Mouse (Mus musculus) bone marrow macrophage, adult 2 months (primary cell): ENCODE measurements around the gene Trdmt1. TPM values are rescaled to one million over a fixed set of nuclear protein-coding genes. Genes with fewer than 3 reads are reported as not detected.

Source experiments
- H3K27ac ChIP-seq: 2 replicates; pipeline ENCODE4 v1.5.1; 2012; ENCODE audit warnings: low read depth, low read length; ENCODE audit not compliant: insufficient read depth
- H3K4me1 ChIP-seq: 2 replicates; pipeline ENCODE4 v1.6.1; 2012; ENCODE audit warnings: low read length; ENCODE audit not compliant: control insufficient read depth, insufficient read depth
- H3K4me3 ChIP-seq: 2 replicates; pipeline ENCODE4 v1.5.1; 2012; ENCODE audit warnings: mild to moderate bottlenecking, low read length, moderate library complexity; ENCODE audit not compliant: insufficient read depth
- CTCF ChIP-seq: IDR thresholded peaks from 2 replicates; pipeline ENCODE4 v1.5.1; 2012; ENCODE audit warnings: low read depth, mild to moderate bottlenecking, low read length, moderate library complexity
- POLR2A ChIP-seq: IDR thresholded peaks from 2 replicates; pipeline ENCODE4 v1.6.1; 2012; ENCODE audit warnings: mild to moderate bottlenecking, low read depth, low read length, borderline replicate concordance
- polyA plus RNA-seq: library from polyadenylated mRNA; stranded (reverse); fragments of >200 nt; gene quantifications from 2 replicates; pipeline ENCODE4 v1.2.4, GENCODE M21; 2012; ENCODE audit not compliant: missing spikeins, insufficient read depth, insufficient read length

Gene Trdmt1
- polyA plus RNA-seq, 1 experiment, result 6.9 TPM

DNA sequence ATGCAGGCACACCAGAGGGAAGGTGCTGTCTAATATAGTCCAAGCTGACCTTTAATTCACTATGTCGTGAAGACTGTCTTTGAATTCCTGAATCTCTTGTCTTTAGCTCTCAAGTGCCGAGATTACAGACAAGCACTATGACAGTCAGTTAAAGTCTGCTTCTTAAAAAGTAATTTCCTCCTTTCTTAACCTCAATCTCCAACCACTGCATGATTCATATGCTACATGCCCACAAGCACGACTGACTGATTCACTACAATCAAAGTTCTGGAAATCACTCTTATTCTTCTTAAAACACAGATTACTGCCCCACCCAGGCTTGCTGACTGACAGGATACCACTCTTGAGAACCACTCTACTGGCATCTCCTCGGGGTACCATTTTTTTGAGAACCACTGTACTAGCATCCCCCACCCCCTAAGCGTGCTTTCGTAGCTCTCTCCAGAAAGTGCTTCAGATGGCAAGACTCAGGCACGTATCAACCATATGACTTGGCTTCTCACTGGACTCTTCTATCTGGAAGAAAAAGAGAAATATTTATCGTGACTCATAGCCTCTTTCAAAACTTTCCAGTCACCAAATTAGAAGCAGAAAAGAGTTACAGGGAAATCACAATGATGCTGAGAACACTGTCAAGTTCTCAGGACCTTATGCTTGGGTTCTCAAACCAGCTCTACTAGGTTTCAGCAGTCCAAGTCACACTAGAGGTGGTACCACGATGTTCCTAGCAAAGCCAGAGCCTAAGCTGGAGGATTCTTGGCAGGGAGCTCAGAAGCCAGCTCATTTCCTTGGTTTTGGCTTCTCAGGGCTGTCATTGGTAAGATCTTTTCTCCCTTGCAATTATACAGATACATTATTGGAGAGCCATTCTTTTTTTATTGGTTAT, 12.9 kb upstream of the Trdmt1 start:
- H3K4me3 ChIP-seq, result peak overlapping the region; percentile 41
- TF ChIP-seq CTCF, result no peak
- no peak for TF ChIP-seq POLR2A
- H3K27ac ChIP-seq, result peak overlapping the region; percentile 67
- peaks cover 32% of the 10 kb centered on the region for H3K4me1 ChIP-seq

DNA sequence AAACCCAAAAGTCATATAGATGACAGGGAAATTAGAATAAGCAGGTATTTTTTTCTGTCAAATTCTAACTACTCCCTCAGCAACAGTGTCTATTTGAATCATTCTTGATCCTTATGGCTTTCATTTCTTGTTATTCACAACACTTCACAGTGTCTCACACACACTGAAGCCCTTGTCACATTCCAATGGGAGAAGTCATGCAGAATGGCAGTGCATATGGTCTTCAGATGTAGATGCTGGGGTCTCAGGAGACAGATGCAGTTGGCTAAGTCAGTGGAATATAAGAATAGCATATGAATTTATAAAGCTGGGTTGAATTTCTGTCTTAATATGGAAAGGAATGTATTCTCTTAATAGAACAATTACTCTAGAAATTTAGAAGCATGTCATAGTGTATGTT, 11.8 kb upstream of the Trdmt1 start:
- Histone ChIP-seq H3K27ac (no peak overlapping the region), H3K4me1 (peaks cover 25% of the 10 kb centered on the region), H3K4me3 (no peak overlapping the region)
- no peak for TF ChIP-seq POLR2A
- TF ChIP-seq CTCF, result no peak

DNA sequence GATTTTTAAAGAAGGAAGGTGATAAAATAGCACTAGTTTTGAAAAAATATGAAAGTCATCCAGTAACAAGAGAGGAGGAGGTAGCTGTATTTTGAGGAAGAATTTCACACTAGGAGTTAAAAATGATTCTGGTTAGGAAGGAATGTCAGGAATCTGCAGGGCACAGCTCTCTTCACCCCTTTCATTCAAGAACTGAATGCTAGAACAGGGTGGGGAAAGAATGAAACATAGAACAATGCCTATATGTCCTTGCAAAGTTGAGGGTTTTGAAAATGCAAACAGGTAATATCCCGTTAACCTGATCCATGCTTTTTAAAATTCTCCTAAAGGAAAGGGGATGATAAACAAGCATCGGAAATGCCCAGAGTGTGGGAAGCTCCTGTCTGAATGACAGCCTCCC, 9.5 kb upstream of the Trdmt1 start:
- no peak overlapping the region for H3K4me3 ChIP-seq
- TF ChIP-seq POLR2A, result no peak
- peaks cover 11% of the 10 kb centered on the region for H3K4me1 ChIP-seq
- H3K27ac ChIP-seq, result no peak overlapping the region

DNA sequence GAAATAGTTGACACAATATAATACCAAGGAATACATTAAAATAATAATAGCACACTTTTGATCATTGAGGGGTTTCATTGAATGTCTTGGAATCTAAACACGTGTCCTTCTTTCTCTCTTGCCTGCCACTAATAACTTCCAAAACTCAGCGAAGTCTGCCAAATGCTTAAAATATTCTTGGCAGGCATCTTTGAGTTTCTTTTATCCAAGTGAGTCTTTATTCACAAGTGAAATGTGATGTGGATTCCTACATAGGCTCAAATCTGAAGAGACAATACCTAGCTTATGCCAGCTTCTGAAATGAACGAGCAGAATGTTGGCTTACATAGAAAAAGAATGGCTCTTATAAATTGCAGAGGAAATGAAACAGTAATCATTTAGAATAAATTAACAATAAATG, 4.3 kb upstream of the Trdmt1 start:
- Histone ChIP-seq H3K4me1 (peaks cover 3% of the 10 kb centered on the region), H3K27ac (no peak overlapping the region), H3K4me3 (no peak overlapping the region)
- TF ChIP-seq CTCF (no peak), POLR2A (no peak)

DNA sequence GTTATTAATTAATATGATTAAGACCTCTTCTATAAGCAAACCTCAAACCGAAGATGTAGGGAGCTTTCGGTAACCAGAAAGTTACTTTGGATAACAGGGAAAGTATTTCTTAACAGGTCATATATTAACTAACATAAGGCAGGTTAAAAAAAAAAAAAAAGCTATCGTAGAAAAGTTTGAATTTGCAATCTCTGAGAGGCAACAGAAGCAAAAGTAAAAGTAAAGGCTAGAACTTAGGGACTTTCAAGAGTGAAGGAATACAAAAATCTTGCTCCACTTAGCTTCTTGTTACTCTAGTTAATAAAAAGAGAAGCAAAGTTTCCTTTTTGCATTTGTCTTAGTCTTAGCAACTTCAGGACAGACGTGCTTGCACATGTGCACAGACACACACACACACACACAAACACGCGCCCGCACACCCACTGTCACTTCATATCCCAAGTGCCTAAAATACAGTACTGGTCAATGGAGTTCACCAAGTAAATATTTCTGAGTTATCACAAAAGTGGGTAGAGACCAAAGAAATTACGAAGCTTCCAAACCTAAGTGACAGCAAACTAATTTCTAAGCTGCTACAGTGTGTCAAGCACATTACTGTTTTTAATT, 846 bp downstream of the Trdmt1 start:
- Histone ChIP-seq H3K4me3 (peak overlapping the region; percentile 95), H3K27ac (peak overlapping the region; percentile 98), H3K4me1 (peaks cover 17% of the 10 kb centered on the region)
- no peak for TF ChIP-seq POLR2A
- no peak for TF ChIP-seq CTCF

- TF ChIP-seq CTCF, result no peak
- Histone ChIP-seq H3K27ac (peak overlapping the region; percentile 54), H3K4me1 (peaks cover 36% of the 10 kb centered on the region), H3K4me3 (no peak overlapping the region)
Measured at GRCm38 (mm10) chr2:13539860-13540259, 4.6 kb downstream of the Trdmt1 start.

DNA sequence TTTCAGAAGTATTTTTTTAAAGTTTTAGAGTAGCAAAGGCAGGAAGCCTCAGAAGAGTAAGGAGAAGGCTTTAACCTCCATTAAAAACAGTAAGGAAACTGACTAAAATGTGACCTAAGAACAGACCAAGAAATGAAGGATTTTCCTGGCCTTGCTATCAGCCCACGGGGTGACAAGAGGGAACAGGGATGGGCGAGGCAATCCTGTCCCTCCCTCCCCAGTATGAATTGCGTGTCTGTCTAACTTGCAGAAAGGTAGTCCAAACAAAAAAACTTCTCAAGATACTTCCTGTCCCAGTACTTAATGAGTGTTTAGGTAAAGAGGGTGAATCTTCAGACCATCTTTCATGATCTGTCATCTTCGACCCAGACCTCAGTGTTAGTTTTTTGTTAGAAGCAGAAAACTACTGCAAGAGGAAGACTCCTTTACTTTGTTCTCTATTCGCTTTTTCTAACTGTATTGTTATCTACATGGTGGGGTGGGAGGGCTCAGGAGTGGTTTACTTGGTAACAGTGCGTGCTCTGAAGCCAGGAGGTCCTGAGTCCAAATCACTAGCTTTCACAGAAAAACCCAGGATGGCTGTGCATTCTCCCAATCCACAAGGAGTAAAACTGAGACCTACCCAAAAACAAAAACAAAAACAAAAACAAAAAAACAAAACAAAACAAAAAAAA, 5.6 kb downstream of the Trdmt1 start:
- TF ChIP-seq CTCF, result no peak
- TF ChIP-seq POLR2A, result no peak
- no peak overlapping the region for H3K4me3 ChIP-seq
- peak overlapping the region; percentile 85 for H3K27ac ChIP-seq
- peaks cover 38% of the 10 kb centered on the region for H3K4me1 ChIP-seq

GRCm38 (mm10) chr2:13538258-13538657, 6.2 kb downstream of the Trdmt1 start:
- peaks cover 40% of the 10 kb centered on the region for H3K4me1 ChIP-seq
- no peak for TF ChIP-seq CTCF

GRCm38 (mm10) chr2:13537733-13538132, 6.7 kb downstream of the Trdmt1 start:
- Histone ChIP-seq H3K27ac (peak overlapping the region; percentile 92), H3K4me3 (no peak overlapping the region), H3K4me1 (peaks cover 40% of the 10 kb centered on the region)
- TF ChIP-seq CTCF (peak; percentile 61), POLR2A (no peak)

More at GRCm38 (mm10) chr2:13538258-13538657, 6.2 kb downstream of the Trdmt1 start:
- no peak overlapping the region for H3K4me3 ChIP-seq
- peak overlapping the region; percentile 92 for H3K27ac ChIP-seq

- H3K4me3 ChIP-seq, result no peak overlapping the region
- TF ChIP-seq POLR2A (no peak), CTCF (no peak)
Measured at GRCm38 (mm10) chr2:13536747-13537146, 7.7 kb downstream of the Trdmt1 start.

More at GRCm38 (mm10) chr2:13536747-13537146, 7.7 kb downstream of the Trdmt1 start:
- H3K27ac ChIP-seq, result no peak overlapping the region
- H3K4me1 ChIP-seq, result peaks cover 39% of the 10 kb centered on the region
